Mouse (Mus musculus) left cerebral cortex, adult 2 months (tissue): Measurements from ENCODE around the gene Klf11. TPM values are rescaled to one million over a fixed set of nuclear protein-coding genes. Genes with fewer than 3 reads are reported as not detected.

ENCODE experiments used
- DNase-seq, 2 experiments: peaks; one replicate each; pipeline ENCODE4 v3.0.0; 2021 to 2022; ENCODE audit warnings: low spot score in 2 of 2, mixed read lengths in 1 of 2; ENCODE audit errors: extremely low spot score in 1 of 2
- H3K27ac ChIP-seq: fragments of 200-600 bp; 2 replicates; pipeline ENCODE4 v1.8.1; 2022
- H3K4me3 ChIP-seq: fragments of 200-600 bp; 2 replicates; pipeline ENCODE4 v1.8.1; 2022
- CTCF ChIP-seq: fragments of 200-600 bp; IDR thresholded peaks from 2 replicates; pipeline ENCODE4 v1.8.1; 2022; ENCODE audit warnings: antibody characterized with exemption, mild to moderate bottlenecking, moderate library complexity
- intact Hi-C: fragments of 180-260 bp; cut with DNase I; formaldehyde crosslinking; loops from one replicate; pipeline ENCODE4 v1.15.1; 2025
- long read RNA-seq, 2 experiments: library from polyadenylated mRNA; stranded (forward); transcript quantifications; one replicate each; pipeline ENCODE4 v2.0.0; 2021; ENCODE audit warnings: borderline mapping rate in 2 of 2
- total RNA-seq, 2 experiments: library from RNA; stranded (reverse); gene quantifications; 2 replicates each; pipeline ENCODE4 v1.2.3; 2021

Gene Klf11
- 1 to 10 TPM; 5.1 to 7.8 TPM for total RNA-seq
- long read RNA-seq, experiment 1, full-length matches to known transcripts, result 9 of 14 reads
- long read RNA-seq, experiment 1, partial matches to known transcripts, result 5 of 14 reads
- long read RNA-seq, experiment 1, other reads (novel, unspliced or antisense), result 0 of 14 reads
- long read RNA-seq, experiment 2, full-length matches to known transcripts, result 11 of 13 reads
- long read RNA-seq, experiment 2, partial matches to known transcripts, result 2 of 13 reads
- long read RNA-seq, experiment 2, other reads (novel, unspliced or antisense), result 0 of 13 reads

DNA sequence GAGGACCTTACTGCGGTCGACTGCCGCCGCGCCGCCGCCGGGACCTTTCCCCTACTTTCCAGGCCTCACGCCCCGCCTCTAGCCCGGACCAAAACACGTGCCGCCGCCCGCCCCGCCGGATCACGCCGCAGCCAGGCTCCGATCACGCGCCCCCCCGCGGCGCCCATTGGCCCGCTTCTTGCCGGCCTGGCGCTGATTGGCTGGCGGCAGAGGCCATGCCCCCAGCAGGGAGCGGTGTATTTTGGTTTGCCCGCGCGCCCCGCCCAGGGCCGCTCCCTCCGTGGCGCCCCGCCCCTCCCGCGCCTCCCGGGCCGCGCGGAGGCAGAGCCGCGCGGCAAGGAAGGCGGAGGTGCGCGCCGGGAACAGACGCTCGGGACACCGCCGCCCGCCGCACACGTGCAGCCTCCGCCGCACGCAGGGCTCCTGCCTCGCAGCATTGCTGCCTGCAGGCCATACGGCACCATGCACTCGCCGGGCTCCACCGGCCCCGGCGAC lies at the start of gene Klf11:
TSS of gene Klf11 (plus strand) at position 212 of the 495 bp plus-strand sequence.
- Histone ChIP-seq H3K4me3 (peak within 1 kb of the TSS; percentile 93), H3K27ac (peak within 1 kb of the TSS; percentile 99)
- peak; percentile 97 to 98 for DNase-seq
- intact Hi-C loops, result no loop called here
- no peak; the same call in none of the 2 replicates for TF ChIP-seq CTCF

DNA sequence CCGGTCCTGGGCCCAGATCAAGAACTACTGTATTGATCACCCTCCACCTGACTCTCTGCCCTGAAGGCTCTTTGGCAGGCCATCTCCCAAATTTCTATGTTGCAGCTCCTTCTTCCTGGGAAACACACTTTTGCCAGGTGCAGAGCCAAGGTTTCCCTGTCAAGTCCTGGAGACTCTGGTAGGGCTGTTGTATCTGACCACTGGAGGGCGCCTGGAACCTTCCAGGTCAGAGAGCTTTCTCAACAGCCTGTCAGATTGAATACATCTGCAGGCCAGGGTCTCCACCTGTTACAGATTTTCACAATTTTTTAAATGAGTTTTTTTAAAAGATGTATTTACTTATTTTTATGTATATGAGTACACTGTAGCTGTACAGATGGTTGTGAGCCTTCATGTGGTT lies 47.8 kb upstream of the Klf11 start:
- Histone ChIP-seq H3K27ac (no peak overlapping the region), H3K4me3 (no peak overlapping the region)
- intact Hi-C loops, result loop anchor here (1.0 to 5.0 kb wide), 2 partner anchors 74 to 94 kb away; no protein-coding TSS in a partner anchor
- peak; percentile 58 to 69 for DNase-seq
- peak; percentile 85 for TF ChIP-seq CTCF

DNA sequence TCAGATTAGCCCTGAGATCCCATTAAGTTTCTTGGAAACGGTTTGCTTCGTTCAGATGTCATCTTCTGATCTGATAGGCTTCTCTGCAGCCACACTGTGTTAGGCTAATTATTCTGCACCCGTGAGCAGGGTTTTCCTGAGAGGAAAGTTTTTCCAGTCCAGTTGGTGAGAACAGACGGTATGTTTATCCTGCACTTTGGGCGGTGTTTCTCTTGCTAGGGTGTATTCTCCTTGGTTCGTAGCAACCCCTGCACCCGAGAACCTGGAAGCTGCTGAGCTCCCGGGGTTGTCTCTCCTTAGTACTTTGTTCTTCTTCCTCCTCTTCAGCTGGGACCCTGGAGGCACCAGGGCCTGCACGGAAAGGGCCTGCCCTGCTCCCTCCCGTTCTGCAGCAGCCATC lies 44.9 kb upstream of the Klf11 start:
- TF ChIP-seq CTCF, result no peak
- DNase-seq, result no peak
- Histone ChIP-seq H3K27ac (no peak overlapping the region), H3K4me3 (no peak overlapping the region)
- intact Hi-C loops, result no loop called here

DNA sequence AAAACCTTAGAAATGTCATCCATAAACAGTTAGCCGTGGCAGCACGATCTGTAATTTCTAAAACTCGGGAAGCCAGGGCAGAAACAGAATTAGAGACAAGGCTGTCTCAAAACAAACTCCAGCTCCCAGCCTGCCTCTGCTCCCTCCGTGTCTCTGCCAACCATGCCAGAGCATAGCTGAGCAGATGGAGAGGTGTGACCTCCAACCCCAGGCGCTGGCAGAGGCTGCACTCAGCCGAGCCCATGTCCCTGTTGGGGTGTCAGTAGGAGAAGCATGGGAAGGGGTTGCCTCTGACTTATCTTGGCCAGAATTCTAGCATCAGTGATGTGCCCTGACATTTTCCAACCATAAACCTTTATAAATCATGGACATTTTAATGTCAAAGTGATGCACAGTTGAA lies 38.5 kb upstream of the Klf11 start:
- Histone ChIP-seq H3K4me3 (no peak overlapping the region), H3K27ac (no peak overlapping the region)
- intact Hi-C loops, result no loop called here
- no peak for TF ChIP-seq CTCF
- no peak for DNase-seq

DNA sequence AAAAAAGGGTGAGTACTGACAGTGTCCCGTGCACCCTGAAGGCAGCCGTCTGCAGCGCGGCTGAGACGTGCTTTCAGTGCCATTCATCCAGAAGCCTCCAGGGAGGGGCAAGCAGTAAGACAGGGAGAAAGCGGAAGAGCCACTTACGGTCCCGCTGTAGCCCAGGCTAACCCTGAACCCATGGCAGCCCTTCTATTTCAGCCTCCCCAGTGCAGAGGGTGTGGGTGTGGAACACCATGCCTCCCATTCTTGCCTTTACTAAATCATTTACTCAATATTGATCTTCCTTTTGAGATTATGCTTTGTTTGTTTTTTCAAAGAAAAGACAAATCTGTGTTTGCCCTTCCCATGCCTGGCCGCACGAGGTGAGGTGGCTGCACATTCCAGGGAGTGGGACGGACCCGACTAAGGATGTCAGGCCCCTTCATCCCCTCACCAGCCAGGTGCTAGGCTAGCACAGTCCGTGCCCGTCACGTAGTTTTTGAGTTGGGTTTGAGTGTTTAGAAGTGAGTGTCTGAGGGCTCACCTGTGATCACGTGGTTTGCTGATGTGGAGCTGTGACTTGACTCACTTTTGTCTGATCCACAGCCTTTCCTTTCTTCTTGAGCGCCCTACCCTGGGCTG lies 36.5 kb upstream of the Klf11 start:
- TF ChIP-seq CTCF, result no peak
- H3K27ac ChIP-seq, result no peak overlapping the region
- no peak overlapping the region for H3K4me3 ChIP-seq
- intact Hi-C loops, result no loop called here
- no peak for DNase-seq

DNA sequence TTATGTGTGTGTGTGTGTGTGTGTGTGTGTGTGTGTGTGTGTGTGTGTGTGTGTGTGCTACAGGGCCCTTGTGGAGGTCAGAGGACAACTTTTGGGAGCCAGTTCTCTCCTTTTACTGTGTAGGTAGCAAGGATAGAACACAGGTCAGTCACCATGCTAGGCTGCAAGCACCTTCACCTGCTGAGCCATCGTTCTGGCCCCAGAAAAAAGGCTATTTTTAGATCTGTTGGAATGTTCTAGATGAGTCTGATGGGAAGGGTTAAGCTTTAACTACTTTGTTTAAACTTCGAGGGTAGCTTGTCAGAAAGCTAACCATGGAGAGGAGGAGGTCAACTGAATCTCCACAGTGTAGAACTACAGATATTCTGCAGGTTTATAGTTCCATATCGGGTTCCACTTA lies 35.9 kb upstream of the Klf11 start:
- Histone ChIP-seq H3K4me3 (no peak overlapping the region), H3K27ac (no peak overlapping the region)
- no peak for DNase-seq
- no peak for TF ChIP-seq CTCF
- intact Hi-C loops, result no loop called here

DNA sequence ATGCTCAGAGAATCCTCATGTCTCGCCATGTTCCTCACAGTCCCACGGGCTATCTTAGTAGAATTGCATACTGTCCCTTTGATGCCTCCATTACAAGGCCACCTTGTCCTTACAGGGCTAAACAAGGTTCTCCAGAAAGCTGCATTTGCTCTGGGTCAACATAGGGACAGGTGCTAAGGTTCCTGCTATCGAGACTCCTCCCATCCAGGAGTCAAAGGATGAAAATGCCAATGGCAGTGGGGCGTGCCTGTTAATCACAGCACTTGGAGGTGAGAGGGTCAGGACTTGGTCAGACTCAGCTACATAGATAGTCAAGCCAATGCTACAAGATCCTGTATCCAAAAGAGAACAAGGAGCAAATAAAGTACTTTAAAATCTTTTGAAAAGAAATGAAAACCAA lies 31.6 kb upstream of the Klf11 start:
- no peak for DNase-seq
- H3K27ac ChIP-seq, result no peak overlapping the region
- TF ChIP-seq CTCF, result no peak
- intact Hi-C loops, result no loop called here
- H3K4me3 ChIP-seq, result no peak overlapping the region

DNA sequence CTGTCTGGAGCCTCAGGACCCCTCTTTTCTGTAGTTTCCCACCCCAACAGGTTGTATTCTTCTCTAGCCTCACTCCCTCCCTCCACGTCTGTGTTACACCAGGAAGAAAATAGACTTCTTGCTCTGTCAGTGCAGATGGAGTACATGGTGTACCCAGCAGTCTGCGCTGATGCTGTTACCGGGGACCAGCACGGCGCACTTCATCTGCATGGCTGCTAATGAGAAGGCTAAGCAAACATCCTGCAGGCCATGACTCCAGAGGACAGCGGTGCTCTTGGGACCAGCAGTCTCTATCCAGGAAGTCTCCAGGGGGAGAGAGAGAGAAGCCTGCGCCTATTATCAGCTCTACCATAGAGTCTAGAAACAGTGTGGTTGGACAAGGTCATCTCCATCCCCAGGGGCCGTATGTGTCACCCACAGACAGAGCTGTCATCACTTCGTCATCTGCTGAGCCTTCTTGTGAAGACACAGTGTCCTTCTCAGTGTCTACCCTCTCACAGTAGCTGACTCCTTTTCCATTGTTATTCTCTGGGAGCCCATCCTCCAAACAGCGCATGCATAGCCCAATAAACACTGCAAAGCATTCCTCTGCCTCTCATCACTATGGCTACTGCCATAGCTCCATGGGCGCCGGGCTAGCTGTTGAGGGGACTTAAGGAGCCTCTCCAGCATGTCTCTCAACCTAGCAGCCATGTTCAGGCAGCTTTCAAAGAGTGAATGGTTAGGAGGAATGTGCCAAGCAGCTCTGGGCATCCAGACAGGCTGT lies 27.4 kb upstream of the Klf11 start:
- intact Hi-C loops, result no loop called here
- no peak for TF ChIP-seq CTCF
- DNase-seq, result no peak
- H3K4me3 ChIP-seq, result no peak overlapping the region
- no peak overlapping the region for H3K27ac ChIP-seq

DNA sequence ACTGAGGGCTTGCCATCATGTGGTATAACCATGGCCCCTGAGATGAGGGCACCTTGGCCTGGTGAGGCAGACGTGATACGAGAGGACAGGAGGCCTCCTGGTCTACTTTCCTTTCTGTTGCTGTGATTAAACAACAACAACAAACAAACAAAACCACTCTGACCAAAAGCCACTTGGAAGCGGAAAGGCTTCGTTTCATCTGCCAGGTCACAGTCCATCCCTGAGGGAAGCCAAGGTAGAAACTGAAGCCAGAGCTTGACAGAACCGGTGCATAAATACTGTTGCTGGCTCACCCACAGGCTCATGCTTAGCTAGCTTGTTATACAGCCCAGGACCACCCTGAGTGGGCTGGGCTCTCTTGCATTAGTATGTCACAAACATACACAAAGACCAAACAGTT lies 24.7 kb upstream of the Klf11 start:
- no peak for DNase-seq
- no peak overlapping the region for H3K27ac ChIP-seq
- no peak overlapping the region for H3K4me3 ChIP-seq
- no peak for TF ChIP-seq CTCF
- intact Hi-C loops, result no loop called here

DNA sequence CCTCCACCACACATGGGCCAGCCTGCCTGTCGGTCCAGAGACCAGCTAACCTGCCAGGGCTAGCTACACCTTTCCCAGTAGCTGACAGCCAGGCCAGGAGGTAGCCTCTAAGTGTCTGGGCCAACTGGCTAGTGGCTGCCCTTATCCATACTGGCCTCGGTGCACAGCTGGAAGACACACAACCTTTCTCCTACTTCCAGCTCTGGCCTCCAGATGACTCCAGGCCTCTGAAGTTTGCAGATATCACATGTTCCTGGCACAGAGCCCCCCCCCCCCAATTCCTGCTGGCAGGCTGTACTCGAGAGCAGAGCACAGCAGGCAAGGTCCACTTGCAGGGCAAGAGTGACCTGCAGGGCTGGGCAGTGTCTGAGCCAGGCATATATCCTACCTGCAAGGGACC lies 23.9 kb upstream of the Klf11 start:
- Histone ChIP-seq H3K27ac (no peak overlapping the region), H3K4me3 (no peak overlapping the region)
- DNase-seq, result no peak
- no peak for TF ChIP-seq CTCF
- intact Hi-C loops, result no loop called here

DNA sequence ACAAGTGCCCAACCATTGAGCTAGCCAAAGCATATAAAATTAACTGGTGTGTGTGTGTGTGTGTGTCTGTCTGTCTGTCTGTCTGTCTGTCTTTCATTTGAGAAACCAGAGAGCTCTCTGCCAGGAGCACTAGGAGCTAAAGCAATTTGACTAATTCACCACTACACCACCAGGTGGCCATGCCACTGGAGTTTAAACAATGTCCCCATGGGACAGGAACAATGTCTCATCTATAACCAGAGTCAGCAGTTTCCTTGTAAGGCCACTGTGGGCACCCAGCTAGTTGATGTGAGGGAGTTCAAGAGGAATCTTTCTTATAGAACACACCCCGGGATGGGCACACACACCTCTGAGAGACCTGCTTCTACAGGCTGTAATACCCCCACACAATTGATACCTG lies 20.9 kb upstream of the Klf11 start:
- intact Hi-C loops, result loop anchor here (2.0 kb wide), 1 partner anchor 67 kb away; no protein-coding TSS in a partner anchor
- peak; percentile 59 for TF ChIP-seq CTCF
- H3K27ac ChIP-seq, result no peak overlapping the region
- H3K4me3 ChIP-seq, result no peak overlapping the region
- DNase-seq, result no peak

DNA sequence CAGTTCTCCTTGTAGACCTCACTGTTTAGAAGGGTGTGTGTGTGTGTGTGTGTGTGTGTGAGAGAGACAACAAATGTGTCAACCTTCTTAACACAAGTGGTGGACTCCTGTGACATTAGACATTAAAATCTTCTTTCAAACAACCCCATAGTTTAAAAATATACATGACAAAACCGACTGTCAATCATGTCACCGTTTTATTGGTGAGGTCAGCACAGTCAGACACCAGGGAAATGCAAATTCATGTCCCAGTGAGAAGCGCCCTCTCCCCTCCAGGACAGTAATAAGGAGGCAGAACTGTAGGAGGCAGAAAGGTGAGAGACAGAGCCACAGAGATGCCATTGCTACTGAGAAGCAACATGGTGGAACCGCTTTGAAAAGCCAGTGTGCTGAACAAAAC lies 18.7 kb upstream of the Klf11 start:
- H3K27ac ChIP-seq, result no peak overlapping the region
- TF ChIP-seq CTCF, result no peak
- no peak overlapping the region for H3K4me3 ChIP-seq
- intact Hi-C loops, result no loop called here
- DNase-seq, result no peak
